Mouse (Mus musculus) lung, adult 2 months (tissue): ENCODE measurements at regions not wholly inside any gene's neighbourhood (a gene's known extent, or its start where the extent isn't known, plus 50 kb on each side); places are given as distances from the start of the nearest gene placed in this dataset.

Experiments
- CTCF ChIP-seq: fragments of 200-500 bp; IDR thresholded peaks from 2 replicates; pipeline ENCODE4 v1.5.1; 2011; ENCODE audit warnings: mild to moderate bottlenecking, low read length, control low read depth; ENCODE audit not compliant: insufficient read depth
- POLR2A ChIP-seq: fragments of 200-500 bp; IDR thresholded peaks from 2 replicates; pipeline ENCODE4 v1.6.1; 2011; ENCODE audit warnings: low read depth, mild to moderate bottlenecking, control low read depth, low read length, borderline replicate concordance; ENCODE audit errors: extremely low read depth

DNA sequence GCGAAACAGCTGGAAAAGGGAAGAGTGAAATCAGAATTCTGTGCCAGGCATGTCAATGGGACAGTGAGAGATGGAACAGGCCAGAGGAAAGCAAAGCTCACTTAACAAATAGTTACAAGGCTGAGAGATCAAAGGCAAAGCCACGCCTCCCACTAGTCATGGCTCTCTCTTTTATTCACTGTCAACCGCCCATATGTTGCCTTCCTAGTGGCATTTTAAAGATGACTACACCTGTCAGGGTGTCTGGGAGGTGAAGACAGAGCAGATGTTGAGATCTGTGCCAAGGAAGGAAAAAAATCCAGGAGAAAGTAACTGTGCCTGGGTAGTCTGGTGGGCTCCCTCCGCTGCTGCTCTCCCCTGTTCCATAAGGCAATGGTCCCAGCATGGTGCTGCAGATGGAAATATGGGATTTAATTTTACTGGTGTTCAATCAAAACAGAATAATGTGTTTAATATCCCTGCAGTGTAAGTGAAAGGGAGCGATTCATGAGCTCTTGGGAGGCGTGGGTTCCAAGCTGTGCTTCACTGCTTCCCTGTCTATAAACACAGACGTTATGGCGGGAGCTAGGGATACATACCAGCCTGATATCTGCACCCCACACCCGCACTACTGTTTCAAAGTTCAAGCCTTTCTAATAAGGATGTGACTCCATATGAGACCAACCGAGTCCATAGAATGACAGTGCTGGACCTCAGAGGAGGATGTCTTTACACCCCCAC is 620.0 kb upstream of the Camk1g start:
- TF ChIP-seq CTCF (no peak), POLR2A (no peak)
